Mouse (Mus musculus) forebrain, embryonic 13.5 days (tissue): Measurements from ENCODE around the gene Erc1. TPM values are rescaled to one million over a fixed set of nuclear protein-coding genes. Genes with fewer than 3 reads are reported as not detected.

Experiments used
- ATAC-seq: fragments of 200-750 bp; cut with Nextera tagmentation; 2 replicates; pipeline ENCODE4 v1.8.0; 2017
- H3K27ac ChIP-seq: fragments of 300-500 bp; sonication (generic); 2 replicates; pipeline ENCODE4 v1.5.1; 2015; ENCODE audit warnings: inconsistent platforms, mild to moderate bottlenecking, moderate library complexity
- H3K27me3 ChIP-seq: fragments of 300-500 bp; sonication (generic); 2 replicates; pipeline ENCODE4 v1.6.1; 2015; ENCODE audit warnings: mild to moderate bottlenecking, inconsistent platforms
- H3K36me3 ChIP-seq: fragments of 300-500 bp; sonication (generic); 2 replicates; pipeline ENCODE4 v1.6.1; 2015; ENCODE audit warnings: mild to moderate bottlenecking, inconsistent platforms; ENCODE audit not compliant: poor library complexity, severe bottlenecking
- H3K4me1 ChIP-seq: fragments of 300-500 bp; sonication (generic); 2 replicates; pipeline ENCODE4 v1.6.1; 2015; ENCODE audit warnings: inconsistent platforms
- H3K4me2 ChIP-seq: fragments of 300-500 bp; sonication (generic); 2 replicates; pipeline ENCODE4 v1.6.1; 2015; ENCODE audit warnings: inconsistent platforms, mild to moderate bottlenecking, moderate library complexity
- H3K4me3 ChIP-seq: fragments of 300-500 bp; sonication (generic); 2 replicates; pipeline ENCODE4 v1.5.1; 2015; ENCODE audit warnings: mild to moderate bottlenecking, inconsistent platforms
- H3K9ac ChIP-seq: fragments of 300-500 bp; sonication (generic); 2 replicates; pipeline ENCODE4 v1.6.1; 2015; ENCODE audit warnings: mild to moderate bottlenecking, inconsistent platforms
- H3K9me3 ChIP-seq: fragments of 300-500 bp; sonication (generic); replicated peaks from 2 replicates; pipeline ENCODE4 v1.6.1; 2016; ENCODE audit warnings: inconsistent platforms
- WGBS: fragments of 180-500 bp; shearing (Covaris S2); methylation state at CpG from one replicate; pipeline ENCODE4 v1.1.7; 2015; 5-methylcytosine and 5-hydroxymethylcytosine counted together
- polyA plus RNA-seq: library from polyadenylated mRNA; unstranded; fragments of >200 nt; fragmentation: Nextera tagmentation; extraction: Ambion mirVana; gene quantifications from 2 replicates; pipeline ENCODE4 v1.2.1, GENCODE M21; 2015

Gene Erc1
- polyA plus RNA-seq, 1 experiment from 2014 or later, result 30.1 TPM

DNA sequence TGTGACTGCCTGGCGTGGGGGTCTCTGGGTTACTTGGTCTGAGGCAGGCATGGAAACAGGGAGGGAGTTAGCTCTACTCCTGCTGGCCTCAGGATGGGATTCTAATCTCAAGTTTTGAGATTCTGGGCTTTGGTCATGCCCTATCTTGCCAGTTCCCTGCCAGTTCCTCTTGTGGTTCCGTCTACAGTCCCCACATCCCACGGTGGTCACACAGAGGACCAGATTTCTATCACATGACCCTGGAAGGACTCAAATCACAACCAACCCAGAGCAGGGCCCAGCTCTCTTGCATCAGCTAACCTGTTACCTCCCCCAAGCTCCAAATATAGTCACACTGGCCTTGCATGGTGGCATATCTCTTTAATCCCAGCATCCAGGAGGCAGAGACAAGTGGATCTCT lies 318.3 kb downstream of the Erc1 start:
- Histone ChIP-seq H3K27ac (no peak overlapping the region), H3K36me3 (no peaks in the 10 kb centered on the region), H3K4me1 (no peaks in the 10 kb centered on the region), H3K27me3 (no peaks in the 10 kb centered on the region), H3K9me3 (no peaks in the 10 kb centered on the region), H3K4me2 (no peak overlapping the region), H3K9ac (no peak overlapping the region), H3K4me3 (no peak overlapping the region)
- WGBS, result 93% methylated on average over 3 of the region's 3 CpGs
- ATAC-seq, result no peak

DNA sequence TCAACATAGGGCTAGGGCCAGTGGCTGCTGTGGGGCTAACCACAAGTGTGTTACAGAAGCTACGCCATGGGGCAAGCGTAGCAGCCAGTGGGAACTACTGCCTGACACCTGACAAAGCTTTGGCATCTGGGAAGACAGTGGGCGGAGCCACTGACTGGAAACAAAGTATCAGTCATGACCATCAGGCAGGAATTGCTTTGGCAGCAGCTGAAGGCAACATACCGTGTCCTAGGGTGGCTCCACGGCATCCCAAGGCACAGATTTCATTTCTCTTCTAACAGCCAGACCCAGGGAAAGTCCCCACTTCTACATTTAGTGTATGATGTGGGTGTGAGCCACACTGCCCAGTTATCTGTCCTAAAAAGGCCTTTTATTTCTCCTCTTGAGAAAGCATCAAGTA lies 321.5 kb downstream of the Erc1 start:
- WGBS, result 82% methylated on average over 5 of the region's 5 CpGs
- Histone ChIP-seq H3K36me3 (no peaks in the 10 kb centered on the region), H3K27me3 (no peaks in the 10 kb centered on the region), H3K27ac (no peak overlapping the region), H3K9me3 (no peaks in the 10 kb centered on the region), H3K4me2 (no peak overlapping the region), H3K4me1 (peaks cover 20% of the 10 kb centered on the region), H3K9ac (no peak overlapping the region), H3K4me3 (no peak overlapping the region)
- no peak for ATAC-seq

DNA sequence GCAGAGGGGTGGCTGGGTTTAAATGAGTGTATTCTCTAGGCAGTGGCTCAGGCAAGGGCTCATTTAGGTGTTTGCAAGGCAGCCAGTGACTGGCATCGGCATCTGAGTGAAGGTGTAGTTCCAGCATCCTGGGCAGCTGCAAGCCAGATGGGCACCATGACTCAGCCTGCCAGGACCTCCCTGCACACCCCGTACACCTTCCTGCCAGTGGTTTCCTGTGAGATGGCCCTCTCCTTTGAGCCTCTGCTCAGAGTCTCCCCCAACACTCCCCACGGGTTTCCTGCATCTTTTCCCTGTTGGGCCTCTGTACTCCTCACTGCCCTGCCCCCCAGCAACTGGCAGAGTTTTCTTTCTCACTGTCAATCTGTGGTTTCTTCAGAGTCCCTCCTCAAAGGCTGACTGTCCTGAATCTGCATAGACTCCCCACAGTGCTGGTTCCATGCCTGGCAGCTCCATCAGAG lies 326.0 kb downstream of the Erc1 start:
- Histone ChIP-seq H3K36me3 (no peaks in the 10 kb centered on the region), H3K27ac (0 out of 2 replicates have a peak overlapping the region, but pooled peaks have one; percentile 25), H3K4me2 (no peak overlapping the region), H3K27me3 (no peaks in the 10 kb centered on the region), H3K9ac (no peak overlapping the region), H3K4me1 (peaks cover 23% of the 10 kb centered on the region), H3K9me3 (no peaks in the 10 kb centered on the region), H3K4me3 (no peak overlapping the region)
- WGBS, result 32% methylated on average over 3 of the region's 3 CpGs
- ATAC-seq, result peak; percentile 30; the same call in 1 of the 2 replicates

DNA sequence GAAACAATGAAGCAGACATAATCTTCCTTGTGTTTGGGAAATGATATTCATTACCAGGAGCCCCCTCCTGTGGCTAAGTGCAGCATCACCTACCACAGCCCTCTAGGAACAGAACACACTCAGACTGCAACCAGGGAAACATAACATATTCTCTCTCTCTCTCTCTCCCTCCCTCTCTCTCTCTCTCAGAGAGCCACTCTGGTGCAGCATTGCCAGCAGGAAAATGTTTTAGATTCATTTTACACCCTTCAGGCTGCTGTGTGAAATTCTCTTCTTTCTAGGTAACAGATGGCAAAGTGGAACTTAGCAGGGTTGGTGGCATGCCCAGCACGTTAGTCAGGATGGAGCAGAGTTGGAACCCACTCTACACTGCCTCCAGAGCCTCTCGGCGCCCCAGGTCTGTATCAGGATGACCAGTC lies 326.5 kb downstream of the Erc1 start:
- peak; percentile 77 for ATAC-seq
- Histone ChIP-seq H3K4me3 (no peak overlapping the region), H3K4me1 (peaks cover 23% of the 10 kb centered on the region), H3K9ac (no peak overlapping the region), H3K27ac (peak overlapping the region; percentile 25; the same call in 1 of the 2 replicates), H3K9me3 (0 out of 2 replicates have a peak, but pooled peaks cover 2% of the 10 kb centered on the region), H3K4me2 (no peak overlapping the region), H3K36me3 (no peaks in the 10 kb centered on the region), H3K27me3 (no peaks in the 10 kb centered on the region)
- 71% methylated on average over 3 of the region's 3 CpGs for WGBS

Other genes with a start within 250 kb of the Erc1 start
- gene Rad52, start 54.5 kb upstream of the Erc1 start, polyA plus RNA-seq, result 22.3 and 25.7 TPM in 2 replicates
- 59.2 and 61.2 TPM in 2 replicates for gene Wnk1, start 190.5 kb upstream of the Erc1 start, polyA plus RNA-seq
- not detected in 2 replicates for gene Ninj2, start 245.2 kb upstream of the Erc1 start, polyA plus RNA-seq